ENCODE assay signal across 36 mouse cellular contexts in the genomic region with DNA sequence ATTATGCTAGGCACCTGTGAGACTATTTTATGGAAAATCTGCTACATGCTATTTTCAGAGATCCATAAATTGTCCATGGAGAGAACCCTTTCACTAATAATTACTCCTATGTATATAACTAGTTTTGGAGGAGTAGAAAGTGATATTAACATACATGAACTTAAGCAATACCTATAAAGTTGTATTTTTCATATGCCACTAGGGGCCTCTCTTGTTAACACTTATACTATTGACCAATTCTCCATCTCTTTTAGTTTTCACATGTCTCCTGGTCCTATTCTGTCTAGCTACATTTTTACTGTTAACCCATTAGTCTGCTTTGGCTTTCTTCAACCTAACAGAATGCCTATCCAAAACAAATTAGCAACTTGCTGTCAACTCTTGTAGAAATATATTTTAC. TPM values are rescaled to one million over a fixed set of nuclear protein-coding genes. Genes with fewer than 3 reads are reported as not detected.
DNase-seq lines count a peak whose midpoint lies in the region; ATAC-seq and TF ChIP-seq lines count a peak whose summit lies in the region.
"Had no signal": no experiment of that assay in that cellular context is flagged by ENCODE, and none has a peak within 500 bp of the region (broad histone marks: within the 10 kb centered on the region; RNA-seq: fewer than 3 reads in every experiment).

No protein-coding gene starts in this region.

- H3K4me3 ChIP-seq in intestine, postnatal 0 days (ENCODE audit: low read depth, low read length) = no peak overlapping the region
- no peak overlapping the region for H3K4me3 ChIP-seq in intestine, embryonic 16.5 days (ENCODE audit: low read length)
- no peak overlapping the region for H3K4me3 ChIP-seq in left cerebral cortex, adult 2 months
- H3K4me3 ChIP-seq in CH12.LX (replicated peaks in 1 of 3; ENCODE audit: low read depth in 2 of 3, low read length in 2 of 3, poor library complexity in 1 of 3) = no peak overlapping the region
- H3K4me3 ChIP-seq: embryonic facial prominence, embryonic 10.5 days; embryonic facial prominence, embryonic 13.5 days; erythroblast, embryonic 14.5 days; forebrain, embryonic 12.5 days; forebrain, embryonic 15.5 days; heart, embryonic 12.5 days; heart, embryonic 15.5 days; hindbrain, embryonic 10.5 days had no signal

- no peaks in the 10 kb centered on the region for H3K27me3 ChIP-seq in intestine, postnatal 0 days (replicated peaks; ENCODE audit: control insufficient read depth, insufficient read depth, low read length)
- H3K27me3 ChIP-seq in intestine, embryonic 16.5 days (replicated peaks; ENCODE audit: control insufficient read depth, insufficient read depth, low read length) = no peaks in the 10 kb centered on the region
- no peaks in the 10 kb centered on the region for H3K27me3 ChIP-seq in CH12.LX (replicated peaks)
- H3K27me3 ChIP-seq: embryonic facial prominence, embryonic 13.5 days; forebrain, embryonic 12.5 days; forebrain, embryonic 15.5 days; heart, embryonic 12.5 days; heart, embryonic 15.5 days had no signal

- no peak overlapping the region for H3K9ac ChIP-seq in intestine, postnatal 0 days (ENCODE audit: low read depth, low read length)
- no peak overlapping the region for H3K9ac ChIP-seq in intestine, embryonic 16.5 days (ENCODE audit: low read depth, low read length)
- no peak overlapping the region for H3K9ac ChIP-seq in CH12.LX (ENCODE audit: insufficient read depth, low read depth)
- H3K9ac ChIP-seq: embryonic facial prominence, embryonic 13.5 days; forebrain, embryonic 12.5 days; forebrain, embryonic 15.5 days; heart, embryonic 12.5 days; heart, embryonic 15.5 days; hindbrain, embryonic 14.5 days had no signal

- TF ChIP-seq POLR2A in CH12.LX (IDR thresholded peaks at IDR 0.05; ENCODE audit: low read depth, low read length) = no peak

- no peak overlapping the region for H3K4me2 ChIP-seq in intestine, postnatal 0 days (replicated peaks; ENCODE audit: low read depth)
- H3K4me2 ChIP-seq in intestine, embryonic 16.5 days (ENCODE audit: low read depth, low read length) = no peak overlapping the region
- no peak overlapping the region for H3K4me2 ChIP-seq in CH12.LX (ENCODE audit: insufficient read depth, low read depth, poor library complexity, severe bottlenecking)
- H3K4me2 ChIP-seq: embryonic facial prominence, embryonic 13.5 days; forebrain, embryonic 12.5 days; forebrain, embryonic 15.5 days; heart, embryonic 12.5 days; heart, embryonic 15.5 days; hindbrain, embryonic 14.5 days had no signal

- no peaks in the 10 kb centered on the region for H3K4me1 ChIP-seq in intestine, postnatal 0 days (replicated peaks; ENCODE audit: control insufficient read depth, insufficient read depth, low read length)
- H3K4me1 ChIP-seq in intestine, embryonic 16.5 days (ENCODE audit: control insufficient read depth, insufficient read depth, low read length) = no peaks in the 10 kb centered on the region
- no peaks in the 10 kb centered on the region for H3K4me1 ChIP-seq in CH12.LX (ENCODE audit: control insufficient read depth in 1 of 2, insufficient read depth in 2 of 2)
- H3K4me1 ChIP-seq: embryonic facial prominence, embryonic 10.5 days; embryonic facial prominence, embryonic 13.5 days; forebrain, embryonic 12.5 days; forebrain, embryonic 15.5 days; heart, embryonic 12.5 days; heart, embryonic 15.5 days; hindbrain, embryonic 10.5 days had no signal

- intact Hi-C loops in left cerebral cortex, adult 2 months (cut with DNase I) = no loop called here

- DNase-seq in left cerebral cortex, adult 2 months (ENCODE audit: extremely low spot score in 1 of 2, low spot score in 2 of 2) = no peak
- DNase-seq in left cerebral cortex, adult 8-10 months (ENCODE audit: low spot score in 2 of 2) = no peak
- peak; percentile 3 for DNase-seq in CH12.LX (ENCODE audit: extremely low read depth)
- DNase-seq in gastrocnemius, postnatal 4 days (ENCODE audit: low spot score in 2 of 2) = no peak
- DNase-seq: adrenal gland, adult 8-10 months; adrenal gland, postnatal 25 days; cerebellum, adult 11-12 months; cerebellum, adult 8-10 months; cerebellum, postnatal 10 days; cerebellum, postnatal 36 days; embryo, embryonic 11 days; gastrocnemius, postnatal 25 days; heart, postnatal 10 days; heart, postnatal 36 days had no signal

- ATAC-seq in intestine, postnatal 0 days = no peak
- no peak for ATAC-seq in intestine, embryonic 16.5 days
- ATAC-seq: activated CD4-positive, CD25-positive, alpha-beta regulatory T cell, adult 4 months; CD4-positive, CD25-positive, alpha-beta regulatory T cell, adult 4 months; forebrain, embryonic 15.5 days; hindbrain, postnatal 0 days; inflammation-experienced regulatory T-cells, adult 6 months had no signal

- dilution Hi-C loops in CH12.LX (cut with MboI; ENCODE audit: extremely low pct_ligation_motif_present, extremely low pct_unique_long_range_greater_than_20kb, low sequenced_read_pairs) = no loop called here

- no peaks in the 10 kb centered on the region for H3K36me3 ChIP-seq in intestine, postnatal 0 days (ENCODE audit: control insufficient read depth, insufficient read depth)
- no peaks in the 10 kb centered on the region for H3K36me3 ChIP-seq in intestine, embryonic 16.5 days (ENCODE audit: control insufficient read depth, insufficient read depth, low read length)
- no peaks in the 10 kb centered on the region for H3K36me3 ChIP-seq in CH12.LX (replicated peaks in 1 of 2; ENCODE audit: control insufficient read depth in 1 of 2, insufficient read depth in 1 of 2, low read length in 1 of 2)
- H3K36me3 ChIP-seq: embryonic facial prominence, embryonic 10.5 days; embryonic facial prominence, embryonic 13.5 days; forebrain, embryonic 12.5 days; forebrain, embryonic 15.5 days; heart, embryonic 12.5 days; heart, embryonic 15.5 days; hindbrain, embryonic 10.5 days had no signal

- H3K79me2 ChIP-seq in CH12.LX (replicated peaks; ENCODE audit: control insufficient read depth, extremely low read depth, insufficient read depth, poor library complexity, severe bottlenecking) = no peaks in the 10 kb centered on the region

- in situ Hi-C loops in CH12.LX (cut with MboI; ENCODE audit: low pct_ligation_motif_present, low pct_unique_long_range_greater_than_20kb, low sequenced_read_pairs) = no loop called here

- H3K9me3 ChIP-seq in intestine, postnatal 0 days (ENCODE audit: control insufficient read depth) = no peaks in the 10 kb centered on the region
- H3K9me3 ChIP-seq in intestine, embryonic 16.5 days (ENCODE audit: control insufficient read depth, low read length) = no peaks in the 10 kb centered on the region
- no peaks in the 10 kb centered on the region for H3K9me3 ChIP-seq in CH12.LX (replicated peaks; ENCODE audit: low read length)
- H3K9me3 ChIP-seq: embryonic facial prominence, embryonic 10.5 days; embryonic facial prominence, embryonic 13.5 days; forebrain, embryonic 12.5 days; forebrain, embryonic 15.5 days; heart, embryonic 12.5 days; heart, embryonic 15.5 days; hindbrain, embryonic 10.5 days had no signal

- no peak overlapping the region for H3K27ac ChIP-seq in intestine, postnatal 0 days (ENCODE audit: low read depth, low read length)
- no peak overlapping the region for H3K27ac ChIP-seq in intestine, embryonic 16.5 days (ENCODE audit: low read length)
- no peak overlapping the region for H3K27ac ChIP-seq in left cerebral cortex, adult 2 months
- no peak overlapping the region for H3K27ac ChIP-seq in CH12.LX (ENCODE audit: insufficient read depth, low read depth)
- H3K27ac ChIP-seq: embryonic facial prominence, embryonic 10.5 days; embryonic facial prominence, embryonic 13.5 days; forebrain, embryonic 12.5 days; forebrain, embryonic 15.5 days; heart, embryonic 15.5 days; hindbrain, embryonic 10.5 days; hindbrain, embryonic 14.5 days; hindbrain, postnatal 0 days had no signal

- peak; percentile 57 for TF ChIP-seq RAD21 in CH12.LX (IDR thresholded peaks at IDR 0.05; ENCODE audit: low read depth, low read length)

- no peak for TF ChIP-seq EP300 in CH12.LX (IDR thresholded peaks at IDR 0.05; ENCODE audit: low read length)

- peak; percentile 18; the same call in 1 of the 2 replicates for TF ChIP-seq CTCF in intestine, postnatal 0 days (IDR thresholded peaks at IDR 0.05; ENCODE audit: low read depth)
- TF ChIP-seq CTCF in left cerebral cortex, adult 2 months (IDR thresholded peaks at IDR 0.05) = peak; percentile 18
- peak in 1 of 2 experiments; percentile 52; a peak in 2 of 4 replicates for TF ChIP-seq CTCF in CH12.LX (conservative IDR thresholded peaks at IDR 0.05 in 1 of 2, IDR thresholded peaks at IDR 0.05 in 1 of 2; ENCODE audit: low read depth in 2 of 2, low read length in 2 of 2)

TF ChIP-seq in CH12.LX, 34 proteins besides CTCF, POLR2A, EP300 and RAD21:
- TF ChIP-seq NELFE (IDR thresholded peaks at IDR 0.05; ENCODE audit: low read depth, low read length) (no peak), SMC3 (IDR thresholded peaks at IDR 0.05; ENCODE audit: low read depth, low read length) (peak; percentile 42), ZMIZ1 (IDR thresholded peaks at IDR 0.05; ENCODE audit: low read depth, low read length) (no peak)

RNA-seq across cellular contexts. Expression of a gene that starts 23.0 kb away (rescaled TPM):
- not detected in 2 replicates for polyA plus RNA-seq in intestine, postnatal 0 days (2015; fragmentation: Nextera tagmentation; extraction: Ambion mirVana)
- not detected in 2 replicates for polyA plus RNA-seq in intestine, embryonic 16.5 days (2015; fragmentation: Nextera tagmentation; extraction: Ambion mirVana)
- total RNA-seq in left cerebral cortex, adult 2 months (2021) = not detected
- total RNA-seq in left cerebral cortex, adult 8-10 months (2022) = not detected
- total RNA-seq in CH12.LX (2012; rRNA removed) (not detected in 2 replicates), CH12.LX (2014; rRNA removed) (not detected in 2 replicates)
- polyA plus RNA-seq in CH12.LX (2012; ENCODE audit: insufficient read length, low read depth) = not detected in 2 replicates
- not detected for total RNA-seq in gastrocnemius, postnatal 4 days (2021)
- total RNA-seq: adrenal gland, adult 8-10 months; adrenal gland, postnatal 25 days; ES-E14; gastrocnemius, adult 8-10 months; gastrocnemius, postnatal 25 days; granulocyte monocyte progenitor cell, adult 5-6 weeks; heart, adult 8-10 months; heart, postnatal 10 days; heart, postnatal 36 days; hindbrain, postnatal 0 days had no signal
- polyA plus RNA-seq: activated CD4-positive, CD25-positive, alpha-beta regulatory T cell, adult 4 months; C2C12; CD4-positive, CD25-positive, alpha-beta regulatory T cell, adult 4 months; cortical plate, adult 2 months; embryonic facial prominence, embryonic 10.5 days; embryonic facial prominence, embryonic 13.5 days; erythroblast, embryonic 14.5 days; forebrain, embryonic 12.5 days; forebrain, embryonic 15.5 days; heart, embryonic 12.5 days; heart, embryonic 15.5 days; hindbrain, embryonic 10.5 days; hindbrain, embryonic 14.5 days; hindbrain, postnatal 0 days; inflammation-experienced regulatory T-cells, adult 6 months had no signal

RNA-seq across cellular contexts. Expression of a gene that starts 24.8 kb away (rescaled TPM):
- not detected in 2 replicates for polyA plus RNA-seq in intestine, postnatal 0 days (2015; fragmentation: Nextera tagmentation; extraction: Ambion mirVana)
- not detected in 2 replicates for polyA plus RNA-seq in intestine, embryonic 16.5 days (2015; fragmentation: Nextera tagmentation; extraction: Ambion mirVana)
- not detected for total RNA-seq in left cerebral cortex, adult 2 months (2021)
- total RNA-seq in left cerebral cortex, adult 8-10 months (2022) = not detected
- total RNA-seq in CH12.LX (2012; rRNA removed) = not detected in 2 replicates
- not detected in 2 replicates for total RNA-seq in CH12.LX (2014; rRNA removed)
- polyA plus RNA-seq in CH12.LX (2012; ENCODE audit: insufficient read length, low read depth) = not detected in 2 replicates
- total RNA-seq in gastrocnemius, postnatal 4 days (2021) = not detected
- total RNA-seq: adrenal gland, adult 8-10 months; adrenal gland, postnatal 25 days; ES-E14; gastrocnemius, adult 8-10 months; gastrocnemius, postnatal 25 days; granulocyte monocyte progenitor cell, adult 5-6 weeks; heart, adult 8-10 months; heart, postnatal 10 days; heart, postnatal 36 days; hindbrain, postnatal 0 days had no signal
- polyA plus RNA-seq: activated CD4-positive, CD25-positive, alpha-beta regulatory T cell, adult 4 months; brain, embryonic 14.5 days; C2C12; CD4-positive, CD25-positive, alpha-beta regulatory T cell, adult 4 months; cortical plate, adult 2 months; embryonic facial prominence, embryonic 10.5 days; embryonic facial prominence, embryonic 13.5 days; erythroblast, embryonic 14.5 days; forebrain, embryonic 12.5 days; forebrain, embryonic 15.5 days; heart, embryonic 12.5 days; heart, embryonic 15.5 days; hindbrain, embryonic 10.5 days; hindbrain, embryonic 14.5 days; hindbrain, postnatal 0 days; inflammation-experienced regulatory T-cells, adult 6 months had no signal
